Mouse (Mus musculus) forebrain, embryonic 11.5 days (tissue): ENCODE data around the gene Frmd4a. TPM values are rescaled to one million over a fixed set of nuclear protein-coding genes. Genes with fewer than 3 reads are reported as not detected.

ENCODE experiments used
- ATAC-seq: fragments of 200-750 bp; cut with Nextera tagmentation; replicated peaks from 2 replicates; pipeline ENCODE4 v1.8.0; 2017; ENCODE audit warnings: moderate TSS enrichment; ENCODE audit not compliant: low FRiP score
- DNase-seq: peaks from one replicate; pipeline ENCODE4 v3.0.0-alpha.2; 2017; ENCODE audit warnings: low spot score
- H3K27ac ChIP-seq: fragments of 300-500 bp; sonication (generic); 2 replicates; pipeline ENCODE4 v1.5.1; 2014; ENCODE audit warnings: low read depth, low read length
- H3K27me3 ChIP-seq: fragments of 300-500 bp; sonication (generic); 2 replicates; pipeline ENCODE4 v1.6.1; 2014; ENCODE audit warnings: mild to moderate bottlenecking, low read length, mixed read lengths; ENCODE audit not compliant: control insufficient read depth, insufficient read depth
- H3K36me3 ChIP-seq: fragments of 300-500 bp; sonication (generic); 2 replicates; pipeline ENCODE4 v1.6.1; 2014; ENCODE audit warnings: mild to moderate bottlenecking, low read length, moderate library complexity, mixed read lengths; ENCODE audit not compliant: control insufficient read depth, insufficient read depth
- H3K4me1 ChIP-seq: fragments of 300-500 bp; sonication (generic); replicated peaks from 2 replicates; pipeline ENCODE4 v1.6.1; 2014; ENCODE audit warnings: low read length, mixed read lengths; ENCODE audit not compliant: control insufficient read depth, insufficient read depth
- H3K4me2 ChIP-seq: fragments of 300-500 bp; sonication (generic); 2 replicates; pipeline ENCODE4 v1.6.1; 2014; ENCODE audit warnings: low read depth, mild to moderate bottlenecking, low read length, moderate library complexity, mixed read lengths; ENCODE audit not compliant: severe bottlenecking
- H3K4me3 ChIP-seq: fragments of 300-500 bp; sonication (generic); 2 replicates; pipeline ENCODE4 v1.5.1; 2014; ENCODE audit warnings: low read depth, low read length
- H3K9ac ChIP-seq: fragments of 300-500 bp; sonication (generic); 2 replicates; pipeline ENCODE4 v1.6.1; 2014; ENCODE audit warnings: low read length
- H3K9me3 ChIP-seq: fragments of 300-500 bp; sonication (generic); 2 replicates; pipeline ENCODE4 v1.6.1; 2016; ENCODE audit warnings: low read length, mixed read lengths; ENCODE audit not compliant: control insufficient read depth
- WGBS: fragments of 180-500 bp; shearing (Covaris S2); extraction: QIAGEN DNeasy Blood & Tissue Kit; methylation state at CpG from one replicate; pipeline ENCODE4 v1.1.7; 2014; 5-methylcytosine and 5-hydroxymethylcytosine counted together
- polyA plus RNA-seq: library from polyadenylated mRNA; unstranded; fragments of >200 nt; fragmentation: Nextera tagmentation; extraction: Ambion mirVana; gene quantifications from 2 replicates; pipeline ENCODE4 v1.2.1, GENCODE M21; 2014

Gene Frmd4a
- polyA plus RNA-seq, 1 experiment from 2014 or later = 50.3 TPM

GRCm38 (mm10) chr2:4389330-4389729, 371.8 kb downstream of the Frmd4a start:
- Histone ChIP-seq H3K9ac (no peak overlapping the region), H3K9me3 (no peaks in the 10 kb centered on the region; the same call in 1 of the 2 replicates), H3K4me2 (no peak overlapping the region), H3K4me1 (no peaks in the 10 kb centered on the region), H3K27ac (no peak overlapping the region), H3K36me3 (no peaks in the 10 kb centered on the region), H3K4me3 (no peak overlapping the region), H3K27me3 (no peaks in the 10 kb centered on the region)
- 27% methylated on average over 6 of the region's 6 CpGs for WGBS
- ATAC-seq (no peak), DNase-seq (no peak)

- 85% methylated on average over 4 of the region's 4 CpGs for WGBS
- H3K36me3 ChIP-seq = no peaks in the 10 kb centered on the region
- DNase-seq (no peak), ATAC-seq (no peak)
- H3K4me3 ChIP-seq = no peak overlapping the region
- H3K27ac ChIP-seq = no peak overlapping the region
- no peak overlapping the region for H3K9ac ChIP-seq
- no peak overlapping the region for H3K4me2 ChIP-seq
- no peaks in the 10 kb centered on the region for H3K27me3 ChIP-seq
- H3K4me1 ChIP-seq = no peaks in the 10 kb centered on the region
- H3K9me3 ChIP-seq = no peaks in the 10 kb centered on the region; the same call in 1 of the 2 replicates
These were observed 373.6 kb downstream of the Frmd4a start for GRCm38 (mm10) chr2:4391091-4391490.

- WGBS = 54% methylated on average over 7 of the region's 7 CpGs
- Histone ChIP-seq H3K4me1 (no peaks in the 10 kb centered on the region), H3K27ac (no peak overlapping the region), H3K4me3 (no peak overlapping the region), H3K9ac (no peak overlapping the region), H3K9me3 (no peaks in the 10 kb centered on the region; the same call in 1 of the 2 replicates), H3K27me3 (no peaks in the 10 kb centered on the region), H3K36me3 (no peaks in the 10 kb centered on the region), H3K4me2 (no peak overlapping the region)
- ATAC-seq = no peak
- DNase-seq = no peak
These were observed 374.2 kb downstream of the Frmd4a start for GRCm38 (mm10) chr2:4391678-4392085.

GRCm38 (mm10) chr2:4393046-4393445, 375.5 kb downstream of the Frmd4a start:
- Histone ChIP-seq H3K36me3 (no peaks in the 10 kb centered on the region), H3K27ac (no peak overlapping the region), H3K27me3 (no peaks in the 10 kb centered on the region), H3K4me2 (no peak overlapping the region), H3K4me1 (no peaks in the 10 kb centered on the region), H3K4me3 (no peak overlapping the region), H3K9me3 (no peaks in the 10 kb centered on the region; the same call in 1 of the 2 replicates), H3K9ac (no peak overlapping the region)
- ATAC-seq = no peak
- DNase-seq = no peak
- 92% methylated on average over 4 of the region's 4 CpGs for WGBS

GRCm38 (mm10) chr2:4394641-4395040, 377.1 kb downstream of the Frmd4a start:
- WGBS = 89% methylated on average over 7 of the region's 7 CpGs

DNA sequence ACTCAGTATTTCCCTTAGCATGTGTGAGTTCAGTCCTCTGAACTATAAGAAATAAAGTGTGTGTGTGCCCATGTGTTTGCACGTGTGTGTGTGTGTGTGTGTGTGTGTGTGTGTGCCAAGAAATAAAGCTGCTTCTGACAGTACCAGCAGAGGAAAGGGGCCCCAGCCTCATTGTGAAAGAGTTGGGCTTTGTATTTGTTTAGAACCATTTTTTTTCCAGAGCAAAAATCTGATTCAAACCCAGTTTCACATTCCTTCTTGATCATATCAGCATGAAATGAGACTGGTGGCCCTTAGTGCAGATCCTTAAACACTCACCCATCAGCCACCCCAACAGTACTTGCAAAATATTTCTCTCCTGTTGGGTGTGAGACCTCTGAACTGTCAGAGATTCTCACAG, 382.2 kb downstream of the Frmd4a start:
- DNase-seq (no peak), ATAC-seq (no peak)
- H3K9me3 ChIP-seq = no peaks in the 10 kb centered on the region
- no peaks in the 10 kb centered on the region for H3K27me3 ChIP-seq
- peaks cover 4% of the 10 kb centered on the region; the same call in 1 of the 2 replicates for H3K4me1 ChIP-seq
- H3K27ac ChIP-seq = no peak overlapping the region
- no peak overlapping the region for H3K9ac ChIP-seq
- no peak overlapping the region for H3K4me3 ChIP-seq
- H3K36me3 ChIP-seq = no peaks in the 10 kb centered on the region
- no peak overlapping the region for H3K4me2 ChIP-seq
- 68% methylated on average over 1 of the region's 1 CpGs for WGBS

More at GRCm38 (mm10) chr2:4394641-4395040, 377.1 kb downstream of the Frmd4a start:
- H3K9me3 ChIP-seq = no peaks in the 10 kb centered on the region; the same call in 1 of the 2 replicates
- ATAC-seq (no peak), DNase-seq (no peak)
- no peak overlapping the region for H3K4me2 ChIP-seq
- no peak overlapping the region for H3K27ac ChIP-seq
- no peak overlapping the region for H3K4me3 ChIP-seq
- no peaks in the 10 kb centered on the region for H3K36me3 ChIP-seq
- no peaks in the 10 kb centered on the region for H3K27me3 ChIP-seq
- H3K9ac ChIP-seq = no peak overlapping the region
- H3K4me1 ChIP-seq = no peaks in the 10 kb centered on the region

GRCm38 (mm10) chr2:4400771-4401596, 383.5 kb downstream of the Frmd4a start:
- DNase-seq = peak; percentile 83
- H3K4me3 ChIP-seq = peak overlapping the region; percentile 67
- WGBS = 1% methylated on average over 56 of the region's 74 CpGs

GRCm38 (mm10) chr2:4401597-4402581, 384.4 kb downstream of the Frmd4a start:
- H3K27me3 ChIP-seq = no peaks in the 10 kb centered on the region
- no peaks in the 10 kb centered on the region for H3K9me3 ChIP-seq
- peak overlapping the region; percentile 75 for H3K4me2 ChIP-seq
- WGBS = under 1% methylated on average over 28 of the region's 28 CpGs
- no peaks in the 10 kb centered on the region for H3K36me3 ChIP-seq
- peak overlapping the region; percentile 84 for H3K9ac ChIP-seq
- peaks cover 4% of the 10 kb centered on the region; the same call in 1 of the 2 replicates for H3K4me1 ChIP-seq
- peak overlapping the region; percentile 90 for H3K27ac ChIP-seq
- H3K4me3 ChIP-seq = peak overlapping the region; percentile 67
- ATAC-seq (peak; percentile 76), DNase-seq (peak; percentile 78)

More at GRCm38 (mm10) chr2:4400771-4401596, 383.5 kb downstream of the Frmd4a start:
- H3K27me3 ChIP-seq = no peaks in the 10 kb centered on the region
- no peaks in the 10 kb centered on the region for H3K36me3 ChIP-seq
- H3K9me3 ChIP-seq = no peaks in the 10 kb centered on the region
- H3K4me2 ChIP-seq = peak overlapping the region; percentile 75
- peak overlapping the region; percentile 90 for H3K27ac ChIP-seq
- H3K9ac ChIP-seq = peak overlapping the region; percentile 84
- peaks cover 4% of the 10 kb centered on the region; the same call in 1 of the 2 replicates for H3K4me1 ChIP-seq
- ATAC-seq = peak; percentile 77
